Mouse (Mus musculus) lung, postnatal 14 days (tissue): ENCODE results near the gene Slc9a9.

ENCODE experiments used
- DNase-seq: peaks from one replicate; pipeline ENCODE4 v3.0.0; 2021

The Slc9a9 gene

DNA sequence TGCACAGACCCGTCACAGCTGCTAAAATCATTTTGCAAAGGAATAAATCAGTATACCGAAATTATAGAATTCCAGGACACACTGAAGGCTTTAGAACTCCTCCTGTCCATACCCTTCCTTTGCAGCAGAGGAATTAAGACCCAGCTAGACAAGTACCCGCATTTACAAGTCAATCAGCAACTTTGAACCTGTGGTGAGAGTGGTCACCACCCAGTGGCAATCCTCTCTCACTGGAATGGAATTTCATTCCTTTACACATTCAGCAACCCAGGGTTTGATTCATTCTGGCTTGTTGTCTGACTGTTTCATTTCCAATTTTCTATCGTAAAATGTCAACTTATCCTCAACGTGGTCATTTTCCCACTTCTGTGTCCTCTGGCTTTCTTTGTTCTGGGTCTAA, 67.5 kb downstream of the Slc9a9 start:
- DNase-seq = no peak

DNA sequence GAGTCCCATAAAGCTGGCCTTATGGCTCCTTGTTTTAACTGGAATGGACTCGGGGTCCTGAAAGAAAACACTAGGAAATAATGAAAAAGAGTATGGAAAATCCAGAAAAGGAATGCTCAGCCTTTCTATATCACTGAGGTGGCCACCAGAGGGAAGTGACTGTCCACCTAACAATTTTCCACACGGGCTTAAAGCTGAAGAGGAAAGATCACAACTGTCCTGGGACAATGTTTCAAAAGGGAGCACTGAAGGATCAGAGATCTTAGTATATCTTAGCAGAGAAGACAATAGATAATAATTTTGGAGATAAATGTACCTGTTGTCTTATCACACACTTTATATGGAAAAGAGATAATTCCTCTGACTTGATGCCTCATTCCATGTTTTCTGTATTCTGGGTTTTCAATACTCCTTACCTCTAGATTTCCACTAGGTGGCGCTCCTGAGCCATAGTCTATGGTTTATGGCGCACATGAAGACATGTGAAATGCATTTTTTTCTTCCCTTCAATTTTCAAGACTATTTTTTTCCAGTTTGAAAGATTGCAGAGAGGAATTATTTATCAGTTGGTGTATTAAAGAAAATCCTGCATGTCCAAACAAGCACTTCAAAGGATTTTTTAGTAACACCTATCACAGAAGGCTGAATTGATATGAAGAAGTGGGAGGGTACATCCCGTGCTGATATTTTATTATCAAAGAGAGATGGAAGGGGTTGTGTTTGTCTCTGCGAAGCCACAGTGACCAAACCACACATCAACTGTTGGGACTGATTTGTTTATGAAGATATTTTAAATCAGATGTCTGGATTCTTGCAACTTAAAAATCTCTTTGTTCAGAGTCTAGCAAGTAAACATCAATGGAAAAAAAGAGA, 69.1 kb downstream of the Slc9a9 start:
- DNase-seq = peak; percentile 82

DNA sequence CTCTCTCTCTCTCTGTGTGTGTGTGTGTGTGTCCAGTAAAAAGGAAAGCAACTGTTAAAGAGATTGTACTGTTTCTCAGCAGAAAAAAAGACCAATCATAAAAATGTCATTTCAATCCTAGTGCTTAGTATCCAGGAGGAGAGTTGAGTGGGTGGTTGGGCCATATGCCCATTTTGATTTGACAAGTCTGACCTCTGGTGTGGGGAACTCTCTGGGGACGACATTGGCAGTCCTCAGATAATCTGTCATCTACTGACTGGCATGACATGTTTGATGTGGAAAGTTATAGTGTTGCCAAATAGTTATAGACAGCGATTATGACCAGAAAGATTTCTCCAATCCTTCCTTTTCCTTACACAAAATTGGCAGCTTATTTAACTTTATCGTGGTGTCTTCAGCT, 71.1 kb downstream of the Slc9a9 start:
- no peak for DNase-seq

DNA sequence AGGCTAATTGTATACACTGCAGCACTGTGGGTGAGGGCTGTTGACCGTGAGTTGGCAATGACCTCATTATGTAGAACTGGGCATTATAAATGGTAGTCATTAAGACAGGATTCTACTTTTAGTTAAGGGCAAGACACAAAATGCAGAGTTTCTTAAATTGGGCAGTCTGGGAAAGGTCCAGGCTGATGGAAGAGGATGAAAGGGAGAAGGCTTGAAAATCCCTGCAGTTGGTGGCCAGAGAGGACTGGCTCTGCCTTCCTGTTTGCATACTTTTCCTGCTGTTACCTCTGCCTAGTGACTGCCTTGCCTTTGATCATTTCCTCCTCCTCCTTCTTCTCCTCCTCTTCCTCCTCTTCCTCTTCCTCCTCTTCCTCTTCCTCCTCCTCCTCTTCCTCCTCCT, 73.6 kb downstream of the Slc9a9 start:
- DNase-seq = no peak

DNA sequence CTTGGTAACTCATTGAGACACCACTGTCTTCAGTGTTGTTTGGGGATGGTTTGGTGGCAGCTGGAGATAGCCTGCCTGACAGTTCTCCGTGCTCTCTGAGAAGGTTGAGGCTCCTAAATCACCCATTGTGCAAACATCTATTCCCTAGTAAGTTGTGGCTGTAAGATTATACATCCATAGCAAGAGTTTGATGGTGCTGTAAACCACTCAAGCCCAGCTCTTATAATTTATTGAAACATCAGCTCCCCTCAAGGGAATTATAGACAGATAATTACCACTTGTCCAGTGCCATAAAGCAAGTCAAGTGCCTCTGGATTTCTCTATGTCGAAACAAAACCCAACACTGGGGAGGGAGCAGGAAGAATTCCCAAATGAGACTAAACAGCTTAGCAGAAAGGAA, 78.8 kb downstream of the Slc9a9 start:
- DNase-seq = no peak

DNA sequence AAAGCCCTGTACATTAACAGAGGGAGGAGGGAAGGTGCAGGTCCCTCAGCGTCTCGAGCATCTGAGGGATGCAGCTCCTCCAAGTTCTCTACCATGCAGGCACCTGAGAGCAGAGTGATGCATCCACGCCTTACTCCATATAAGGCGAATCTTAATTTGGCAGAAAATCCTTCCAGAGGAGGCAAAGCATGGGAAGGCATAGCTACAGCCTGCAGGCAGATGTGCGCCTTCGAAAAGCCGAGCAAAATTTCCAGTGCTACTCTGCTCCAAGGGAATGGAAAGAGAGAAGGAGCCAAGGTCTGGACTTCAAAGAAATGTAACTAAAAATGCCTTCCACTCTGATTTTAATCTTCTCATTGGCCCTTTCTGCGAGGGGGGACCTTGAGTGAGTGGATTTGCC, 80.5 kb downstream of the Slc9a9 start:
- no peak for DNase-seq

DNA sequence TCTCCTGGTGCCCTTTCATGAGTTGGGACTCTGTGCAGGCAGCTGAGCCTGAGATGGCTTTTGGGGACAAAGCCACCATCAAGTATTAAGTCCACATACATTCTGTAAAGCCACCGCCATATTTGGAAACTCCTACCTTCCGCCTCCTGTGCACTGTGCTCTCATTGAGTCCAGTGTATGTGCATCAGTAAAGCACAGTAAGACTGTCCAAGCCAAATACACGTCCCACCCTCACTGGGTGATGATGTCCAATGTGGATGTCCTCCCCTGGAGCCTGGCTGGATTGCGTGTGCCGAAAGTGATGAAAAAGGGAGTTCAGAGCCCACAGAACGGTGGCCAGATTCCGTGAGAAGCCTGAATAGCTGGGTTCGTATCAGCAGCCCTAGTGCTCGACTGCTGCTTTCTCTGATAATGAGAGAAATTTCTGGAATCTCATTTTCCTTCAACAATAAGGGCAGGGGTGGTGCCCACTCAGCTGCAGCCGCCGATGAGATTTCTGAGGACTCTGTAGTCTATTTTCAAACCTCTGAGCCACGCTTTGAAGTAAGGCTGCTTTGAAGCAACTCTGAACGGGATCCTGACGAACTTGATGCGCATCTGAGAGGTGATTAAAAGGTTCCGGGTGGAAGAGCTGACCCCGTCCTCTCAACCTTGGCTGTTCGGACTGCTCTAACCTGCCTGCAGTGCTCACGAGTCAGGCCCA, 81.4 kb downstream of the Slc9a9 start:
- DNase-seq = no peak

DNA sequence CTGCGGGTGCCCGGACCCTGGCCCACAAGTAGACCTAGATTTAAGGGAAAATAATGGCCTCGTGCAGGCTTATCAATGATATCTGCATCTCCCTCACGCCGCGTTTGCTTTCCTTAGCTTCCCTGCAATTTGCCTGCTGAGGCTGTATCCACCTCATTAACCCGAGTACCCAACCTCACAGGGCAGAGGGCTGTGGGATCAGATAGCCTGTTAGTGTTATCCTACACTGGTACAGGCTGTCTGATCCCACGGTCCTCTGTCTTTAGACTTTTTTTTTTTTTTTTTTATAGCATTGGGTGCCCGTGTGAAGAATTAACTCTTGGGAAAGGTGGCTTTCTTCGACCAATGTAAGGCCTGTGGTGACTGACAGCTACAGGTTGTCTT, 81.9 kb downstream of the Slc9a9 start:
- DNase-seq = no peak

DNA sequence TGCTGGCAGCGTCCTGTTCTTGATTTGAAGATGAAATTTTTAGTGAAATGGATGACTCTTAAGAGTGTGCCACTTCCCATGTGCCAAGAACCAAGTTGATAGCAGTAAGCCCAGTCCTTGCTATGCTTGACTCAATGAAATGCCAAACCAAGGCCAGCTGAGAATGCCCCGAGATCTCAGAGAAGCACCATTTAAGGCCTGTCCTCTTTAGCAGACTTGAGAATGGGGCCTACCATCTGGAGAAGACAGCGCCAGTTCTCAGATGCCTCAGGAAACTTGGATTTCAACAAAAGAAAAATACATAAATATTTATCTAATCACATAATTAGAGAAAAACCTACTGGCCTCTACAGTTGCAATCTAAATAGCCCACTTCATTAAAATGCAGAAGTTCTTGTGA, 82.4 kb downstream of the Slc9a9 start:
- DNase-seq = peak; percentile 26

DNA sequence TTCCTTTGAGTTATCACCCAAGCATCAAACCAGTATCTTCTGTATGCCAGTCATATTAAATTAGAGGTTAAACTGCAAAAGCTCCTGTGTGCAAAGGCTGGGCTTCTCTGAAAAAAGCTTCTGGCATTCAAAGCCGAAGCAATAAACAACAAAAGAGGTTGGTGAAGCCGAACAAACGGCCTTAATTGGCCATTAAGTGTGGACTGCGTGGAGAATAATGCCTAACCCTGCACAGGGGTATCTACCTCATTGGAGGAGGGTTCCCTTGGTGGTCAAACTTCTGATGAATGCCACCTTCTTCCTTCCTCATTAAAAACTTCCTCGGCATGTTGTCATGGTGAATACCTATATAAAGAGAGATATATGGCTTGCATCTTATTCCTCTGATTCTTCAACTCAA, 90.2 kb downstream of the Slc9a9 start:
- DNase-seq = no peak

DNA sequence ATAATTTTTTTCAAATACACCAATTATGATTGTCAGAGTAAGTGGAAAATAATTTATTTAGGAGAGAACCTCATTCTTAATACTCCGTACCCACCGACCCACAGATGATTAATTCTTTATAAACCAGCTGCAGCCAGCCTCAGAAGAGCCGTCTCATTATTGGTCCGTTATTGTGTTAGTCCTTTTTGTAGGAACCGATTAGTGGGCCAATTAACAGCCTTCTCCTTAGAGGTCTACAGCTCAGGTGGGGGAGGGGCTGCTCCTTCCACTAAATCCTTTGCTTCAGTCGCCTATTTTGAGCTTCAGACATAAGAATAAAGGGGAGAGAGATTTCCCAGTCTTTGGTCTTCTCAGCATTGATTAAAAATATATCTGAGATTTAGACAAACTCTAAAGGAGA, 98.4 kb downstream of the Slc9a9 start:
- DNase-seq = no peak

DNA sequence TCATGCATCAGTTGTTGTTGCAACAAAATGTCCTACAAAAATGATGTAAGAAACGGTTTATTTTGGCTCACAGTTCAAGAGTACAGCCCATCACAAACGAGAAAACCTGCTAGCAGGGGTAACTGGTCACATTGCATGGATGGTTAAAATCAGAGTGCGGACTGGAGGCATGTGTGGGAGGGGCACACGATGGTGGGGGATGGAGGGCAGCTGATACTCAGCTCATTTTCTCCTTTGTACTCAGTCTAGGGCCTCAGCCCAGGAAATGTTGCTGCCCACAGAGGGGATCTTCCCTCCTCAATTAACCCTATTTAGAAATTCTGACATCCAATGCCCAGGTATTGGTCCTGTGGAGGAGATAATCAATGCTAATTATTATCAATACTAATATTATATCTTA, 98.8 kb downstream of the Slc9a9 start:
- no peak for DNase-seq

DNA sequence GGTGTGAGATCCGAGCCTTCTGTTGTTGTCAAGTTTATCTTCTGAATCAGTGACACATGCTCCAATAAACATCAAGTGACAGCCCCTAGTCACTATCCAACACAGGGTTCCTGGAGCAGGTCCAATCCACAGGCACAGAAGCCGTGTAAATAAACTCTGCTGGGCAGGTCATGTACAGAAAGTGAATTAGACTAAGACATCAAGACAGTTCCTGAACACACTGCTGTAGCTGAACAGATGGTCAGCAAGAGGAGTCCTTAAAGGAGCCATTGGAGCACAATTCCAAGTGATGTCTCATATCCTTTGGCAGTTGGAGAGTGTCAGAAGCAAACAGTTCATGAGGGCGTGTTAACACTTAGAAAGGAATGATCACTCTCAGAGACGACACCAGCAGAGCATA, 103.6 kb downstream of the Slc9a9 start:
- DNase-seq = no peak

DNA sequence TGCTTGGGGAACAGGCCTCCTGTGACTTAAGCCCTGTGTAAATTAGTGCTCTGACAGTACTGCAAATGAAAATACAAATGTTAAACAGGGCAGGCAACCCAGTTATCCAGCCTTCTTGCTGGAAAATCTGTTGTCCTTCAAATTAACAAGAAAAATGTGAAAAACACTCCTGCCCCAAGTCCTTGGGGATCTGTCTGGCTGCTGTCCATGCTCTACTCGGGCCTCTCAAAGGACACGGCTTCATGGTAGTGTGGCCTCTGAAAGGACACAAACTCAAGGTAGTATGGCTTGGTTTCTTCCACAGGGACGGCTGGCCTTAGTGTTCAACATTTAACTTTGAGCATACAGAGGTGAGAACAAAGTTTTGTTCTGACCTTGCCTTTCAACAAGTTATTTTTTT, 118.6 kb downstream of the Slc9a9 start:
- no peak for DNase-seq

DNA sequence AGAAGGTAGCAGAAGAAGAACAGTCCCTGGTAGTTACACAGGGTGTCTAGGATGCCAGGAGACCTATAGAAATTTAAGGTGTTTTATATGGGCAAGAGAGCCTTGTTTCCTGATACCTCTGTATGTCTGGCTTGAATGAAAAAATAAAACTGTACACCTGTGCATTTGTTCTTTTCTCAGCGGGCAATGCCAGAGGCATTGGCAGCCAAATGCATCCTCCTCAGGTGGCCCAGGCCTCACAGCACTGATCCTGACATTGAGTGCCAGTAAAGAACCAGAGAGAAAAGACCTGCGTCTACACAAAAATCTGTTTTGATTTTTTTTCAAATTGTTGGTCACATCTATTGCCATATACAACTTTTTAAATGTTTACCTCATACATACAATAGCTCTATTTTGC, 121.3 kb downstream of the Slc9a9 start:
- no peak for DNase-seq

DNA sequence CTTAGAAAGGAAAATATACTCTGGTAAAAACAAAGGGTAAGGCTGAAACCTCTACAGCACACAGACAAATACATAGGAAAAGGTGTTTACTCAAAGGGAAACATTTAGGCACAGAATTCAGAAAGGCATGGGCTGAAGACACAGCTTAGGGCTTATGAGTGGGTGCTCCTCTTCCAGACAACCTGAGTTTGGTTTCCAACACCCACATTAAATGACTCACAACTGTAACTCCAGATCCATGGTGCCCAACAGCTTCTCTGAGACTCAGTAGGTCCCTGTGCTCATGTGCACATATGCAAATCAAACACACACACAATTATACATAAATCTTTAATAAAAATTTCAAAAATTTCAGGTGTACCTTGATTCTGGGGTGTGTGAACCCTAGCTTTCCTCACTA, 133.4 kb downstream of the Slc9a9 start:
- no peak for DNase-seq

DNA sequence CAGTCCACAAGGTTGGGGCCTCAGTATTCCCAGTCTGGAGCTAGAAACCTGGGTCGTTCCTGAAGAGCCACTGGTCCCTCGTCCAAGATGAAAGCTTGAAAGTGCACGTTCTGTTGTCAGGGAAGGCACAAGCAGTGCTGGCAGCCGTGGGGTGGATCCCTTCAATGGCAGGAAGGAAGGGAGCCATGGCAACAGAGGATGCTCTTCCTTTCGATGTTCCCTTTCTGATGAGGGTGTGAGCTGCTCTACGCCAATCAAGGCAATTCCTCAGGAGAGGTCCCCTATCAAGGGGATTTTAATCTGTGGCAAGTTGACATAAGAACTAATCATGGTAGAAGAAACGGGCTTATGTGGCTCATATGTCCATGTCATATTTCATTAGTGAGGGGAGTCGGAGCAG, 135.8 kb downstream of the Slc9a9 start:
- DNase-seq = peak; percentile 1

DNA sequence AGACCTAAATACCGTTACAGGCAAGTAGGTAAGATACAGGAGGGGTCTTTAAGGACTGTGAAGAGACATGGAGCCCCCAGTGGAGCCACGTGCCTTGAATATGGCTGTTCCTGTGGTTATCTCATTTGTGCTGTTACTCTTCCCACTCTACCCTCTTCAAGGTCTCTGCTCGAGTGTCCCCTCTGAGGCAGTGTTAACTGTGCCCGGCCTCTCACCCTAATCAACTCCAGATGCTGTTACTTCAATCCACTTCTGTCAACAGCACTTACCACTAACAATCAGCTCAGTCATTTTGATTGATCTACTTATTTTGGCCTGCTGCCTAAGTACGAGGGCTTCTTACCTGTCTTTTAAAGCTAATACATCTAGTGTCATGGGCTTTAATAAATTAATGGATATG, 145.8 kb downstream of the Slc9a9 start:
- DNase-seq = no peak

DNA sequence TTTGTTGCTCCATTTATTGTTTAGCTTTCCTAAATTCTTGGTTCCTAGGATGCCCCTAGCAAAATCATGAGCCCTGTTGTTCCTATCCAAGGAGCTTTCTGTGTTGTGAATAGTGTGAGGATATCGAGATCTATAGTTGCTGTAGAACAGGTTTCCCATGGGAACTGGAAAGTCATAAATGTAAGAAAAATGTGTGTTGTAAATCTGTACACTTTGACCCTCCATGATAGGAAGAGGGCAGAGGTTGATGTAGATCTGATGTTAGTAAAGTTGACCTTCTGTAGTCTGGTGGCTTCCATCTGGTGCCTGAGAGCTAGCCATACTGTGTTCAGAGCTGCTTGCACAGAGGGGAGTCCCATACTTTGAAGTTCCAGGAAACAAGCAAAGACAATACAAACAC, 151.6 kb downstream of the Slc9a9 start:
- no peak for DNase-seq

DNA sequence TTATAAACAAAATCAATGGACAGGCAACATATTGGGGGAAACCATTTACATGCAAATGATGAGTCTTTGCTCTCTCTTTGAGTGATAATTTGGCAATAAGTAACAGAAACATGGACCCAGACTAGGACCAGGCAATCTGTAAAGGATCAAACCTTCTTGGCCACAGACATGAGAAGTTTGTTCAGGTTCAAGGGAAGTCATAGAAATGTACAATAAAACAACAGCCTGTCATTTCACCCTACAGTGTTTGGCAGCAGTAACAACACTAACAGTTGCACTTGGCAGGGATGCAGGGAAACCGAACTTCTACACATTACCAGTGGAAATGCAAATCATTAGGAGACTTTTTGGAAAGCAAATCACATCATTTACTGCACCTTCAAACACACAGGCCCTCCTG, 164.1 kb downstream of the Slc9a9 start:
- no peak for DNase-seq

DNA sequence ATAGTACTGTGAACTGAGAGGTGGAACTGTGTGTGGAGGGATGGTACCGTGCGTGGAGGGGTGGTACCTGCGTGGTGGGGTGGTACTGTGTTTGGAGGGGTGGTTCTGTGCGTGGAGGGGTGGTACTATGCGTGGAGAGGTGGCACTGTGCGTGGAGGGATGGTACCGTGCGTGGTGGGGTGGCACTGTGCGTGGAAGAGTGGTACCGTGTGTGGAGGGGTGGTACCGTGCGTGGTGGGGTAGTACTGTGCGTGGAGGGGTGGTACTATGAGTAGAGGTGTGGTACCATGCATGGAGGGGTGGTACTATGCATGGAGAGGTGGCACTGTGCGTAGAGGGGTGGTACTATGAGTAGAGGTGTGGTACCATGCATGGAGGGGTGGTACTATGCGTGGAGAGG, 167.7 kb downstream of the Slc9a9 start:
- no peak for DNase-seq

DNA sequence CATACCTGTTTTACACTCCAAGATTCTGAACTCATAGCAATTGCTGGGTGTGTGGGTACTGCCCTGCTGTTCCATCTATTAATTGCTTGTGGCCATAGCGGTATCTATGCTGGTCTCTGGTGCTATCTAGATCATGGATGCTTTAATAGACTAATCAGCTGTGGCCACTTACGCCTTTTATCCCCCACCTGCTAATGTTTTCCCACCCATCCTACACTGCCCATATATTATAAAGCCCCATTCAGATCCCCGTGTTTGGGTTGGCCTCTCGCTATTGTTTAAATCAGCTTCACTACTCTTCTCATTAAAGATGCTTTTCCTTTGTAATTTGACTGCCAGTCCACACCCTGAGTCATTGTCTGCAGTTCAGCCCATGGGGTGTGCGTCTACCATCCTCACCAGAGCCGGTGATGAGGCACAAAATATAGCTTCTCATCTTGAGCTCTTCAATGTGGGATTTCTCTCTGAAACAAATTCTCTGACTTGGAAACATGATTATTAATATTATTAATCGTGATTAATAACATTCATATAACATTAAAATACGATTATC, 168.8 kb downstream of the Slc9a9 start:
- no peak for DNase-seq

DNA sequence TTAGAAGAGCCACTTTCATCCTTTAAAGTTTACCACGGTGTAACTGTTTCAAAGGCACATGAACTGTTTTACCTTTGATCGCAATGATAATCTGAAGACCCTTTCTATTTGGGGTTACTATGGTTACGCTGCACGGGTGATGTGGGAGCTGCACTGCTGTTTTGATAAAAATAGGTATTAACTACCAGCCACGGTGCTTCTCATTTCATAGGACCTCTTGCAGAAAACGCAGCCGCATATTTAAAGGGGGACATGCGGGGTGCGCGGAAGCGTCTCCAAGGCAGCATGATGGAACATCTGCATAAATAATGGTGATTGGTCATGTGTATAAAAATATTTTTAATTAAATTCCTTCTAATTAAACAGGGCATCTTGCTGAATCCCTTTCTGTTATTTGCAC, 169.5 kb downstream of the Slc9a9 start:
- no peak for DNase-seq

DNA sequence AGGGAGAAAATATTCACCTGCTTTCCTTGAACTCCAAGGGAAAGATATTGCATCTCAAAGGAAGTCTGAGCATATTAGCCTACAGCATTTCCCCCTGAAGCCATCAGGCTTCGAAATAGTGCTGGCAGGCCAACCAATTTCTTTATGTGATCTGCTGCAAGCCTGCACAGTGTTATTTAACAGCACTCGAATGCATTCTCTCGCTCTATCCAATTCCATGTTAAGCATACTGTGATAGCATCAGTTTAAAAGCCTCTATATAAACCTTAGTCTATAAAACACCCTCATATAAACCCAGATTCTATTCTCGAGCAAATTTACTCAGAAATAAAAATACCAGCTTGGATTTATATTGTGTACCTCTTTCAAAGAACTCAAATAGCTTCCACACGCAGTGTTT, 170.7 kb downstream of the Slc9a9 start:
- DNase-seq = no peak
